Mouse (Mus musculus): ENCODE results near the gene Reg3g. TPM values are rescaled to one million over a fixed set of nuclear protein-coding genes. Genes with fewer than 3 reads are reported as not detected.

Gene Reg3g
- not detected for polyA plus RNA-seq (2017; shearing (Covaris generic))

GRCm38 (mm10) chr6:78468772-78469171 lies at the start of gene Reg3g:
Gene Reg3g, minus strand, starts transcription at chr6:78468872.

GRCm38 (mm10) chr6:78422411-78422810 lies 46.3 kb downstream of the Reg3g start, which contains the start of gene Reg1:
Gene Reg1, plus strand, starts transcription at chr6:78422711.

Other genes starting within 250 kb of the Reg3g start
- gene Reg3b, start 98.2 kb downstream of the Reg3g start, polyA plus RNA-seq (2017; shearing (Covaris generic)), result not detected
- not detected for gene Reg3d, start 90.0 kb downstream of the Reg3g start, polyA plus RNA-seq (2017; shearing (Covaris generic))
- gene Reg3a, start 88.2 kb downstream of the Reg3g start, polyA plus RNA-seq (2017; shearing (Covaris generic)), result not detected
- gene Reg2, start 73.2 kb downstream of the Reg3g start, polyA plus RNA-seq (2017; shearing (Covaris generic)), result not detected
- not detected for gene Reg1, start 46.2 kb downstream of the Reg3g start, polyA plus RNA-seq (2017; shearing (Covaris generic))

Data from naive thymus-derived CD4-positive, alpha-beta T cell, adult 5 months (primary cell).